Mouse (Mus musculus): ENCODE results near the gene Dnal1. TPM values are rescaled to one million over a fixed set of nuclear protein-coding genes. Genes with fewer than 3 reads are reported as not detected.
A peak's percentile ranks its signal among the peaks of the same experiment; 100 is the strongest.

Dnal1 gene
- polyA plus RNA-seq, 1 experiment: 0.44 TPM

DNA sequence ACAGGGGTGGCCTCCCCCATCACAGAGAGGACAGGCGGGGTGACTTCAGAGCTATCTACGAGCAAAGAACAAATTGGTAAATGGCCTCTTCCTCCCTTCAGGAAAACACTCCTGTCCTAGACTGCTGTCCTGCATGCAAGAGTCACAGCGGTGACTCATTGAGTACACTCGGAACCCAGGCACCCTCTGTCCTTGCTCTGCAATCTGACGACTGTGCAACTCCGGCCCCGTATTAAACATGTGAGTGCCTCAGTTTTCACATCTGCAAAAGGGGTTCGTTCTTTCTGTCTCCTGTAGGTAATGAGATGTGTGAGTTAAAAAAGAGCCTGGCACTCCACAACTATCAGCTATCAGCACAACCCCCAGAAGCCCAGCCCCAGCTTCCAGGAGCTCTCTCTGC lies 46.3 kb downstream of the Dnal1 start:
- Histone ChIP-seq H3K9me3 (no peaks in the 10 kb centered on the region), H3K36me3 (replicated peaks; ENCODE audit: low read length) (peaks cover 97% of the 10 kb centered on the region), H3K4me3 (replicated peaks) (no peak overlapping the region), H3K4me1 (peaks cover 59% of the 10 kb centered on the region), H3K27me3 (replicated peaks) (no peaks in the 10 kb centered on the region)
- TF ChIP-seq FLI1 (IDR thresholded peaks at IDR 0.05; ENCODE audit: low read length) (no peak), GATA1 (IDR thresholded peaks at IDR 0.05; ENCODE audit: borderline replicate concordance, low read length) (no peak)

GRCm38 (mm10) chr12:84161116-84161515 lies 47.0 kb downstream of the Dnal1 start:
- peaks cover 97% of the 10 kb centered on the region for H3K36me3 ChIP-seq (replicated peaks; ENCODE audit: low read length)
- TF ChIP-seq GATA1 (IDR thresholded peaks at IDR 0.05; ENCODE audit: borderline replicate concordance, low read length) (no peak), FLI1 (IDR thresholded peaks at IDR 0.05; ENCODE audit: low read length) (no peak)
- H3K9me3 ChIP-seq: no peaks in the 10 kb centered on the region
- peaks cover 65% of the 10 kb centered on the region for H3K4me1 ChIP-seq
- no peak overlapping the region for H3K4me3 ChIP-seq (replicated peaks)
- no peaks in the 10 kb centered on the region for H3K27me3 ChIP-seq (replicated peaks)

DNA sequence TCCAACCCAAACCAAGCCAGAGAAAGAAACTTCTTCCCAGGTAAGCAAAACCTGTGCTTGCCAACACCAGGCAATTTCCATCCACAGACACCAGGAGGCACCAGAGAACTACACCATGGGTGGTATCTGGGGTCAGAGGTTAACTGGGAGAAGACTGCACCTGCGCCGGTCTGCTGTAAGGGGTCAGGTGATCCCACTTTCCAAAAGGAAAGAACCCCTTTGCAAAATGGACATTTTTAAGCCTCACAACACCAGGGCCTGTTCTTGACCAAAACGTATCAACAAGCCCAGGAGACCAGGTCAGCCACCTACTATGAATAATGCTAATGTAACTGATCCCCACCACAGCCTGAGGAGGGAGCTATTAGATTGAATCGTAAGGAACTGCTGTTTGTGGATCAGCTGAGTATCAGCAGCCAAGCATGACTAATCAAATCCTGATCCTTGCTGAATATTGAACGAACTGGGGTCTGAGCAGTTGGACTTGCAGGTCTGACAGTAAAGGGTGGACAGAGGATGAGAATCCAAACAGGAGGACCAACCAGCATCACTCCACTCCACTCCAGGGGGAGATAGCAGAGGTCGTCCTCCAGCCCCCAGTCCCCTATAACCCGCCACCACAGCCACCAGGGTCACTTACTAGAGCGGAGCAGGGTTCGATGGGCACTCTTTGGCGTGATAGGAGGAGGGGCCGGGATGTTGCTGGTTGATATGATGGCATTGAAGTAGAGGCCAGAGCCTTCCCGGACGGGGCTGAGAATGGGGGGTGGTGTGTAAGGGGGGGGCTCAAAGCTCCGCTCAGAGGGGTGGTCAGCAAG lies 47.7 kb downstream of the Dnal1 start:
- Histone ChIP-seq H3K4me3 (replicated peaks) (peak overlapping the region; percentile 5), H3K27me3 (replicated peaks) (no peaks in the 10 kb centered on the region), H3K4me1 (peaks cover 72% of the 10 kb centered on the region), H3K36me3 (replicated peaks; ENCODE audit: low read length) (peaks cover 96% of the 10 kb centered on the region), H3K9me3 (no peaks in the 10 kb centered on the region)
- no peak for TF ChIP-seq FLI1 (IDR thresholded peaks at IDR 0.05; ENCODE audit: low read length)
- no peak for TF ChIP-seq GATA1 (IDR thresholded peaks at IDR 0.05; ENCODE audit: borderline replicate concordance, low read length)

GRCm38 (mm10) chr12:84163133-84163532 lies 49.0 kb downstream of the Dnal1 start:
- Histone ChIP-seq H3K27me3 (replicated peaks) (no peaks in the 10 kb centered on the region), H3K36me3 (replicated peaks; ENCODE audit: low read length) (peaks cover 94% of the 10 kb centered on the region), H3K4me3 (replicated peaks) (no peak overlapping the region), H3K9me3 (no peaks in the 10 kb centered on the region), H3K4me1 (peaks cover 78% of the 10 kb centered on the region)
- TF ChIP-seq FLI1 (IDR thresholded peaks at IDR 0.05; ENCODE audit: low read length) (no peak), GATA1 (IDR thresholded peaks at IDR 0.05; ENCODE audit: borderline replicate concordance, low read length) (no peak)

DNA sequence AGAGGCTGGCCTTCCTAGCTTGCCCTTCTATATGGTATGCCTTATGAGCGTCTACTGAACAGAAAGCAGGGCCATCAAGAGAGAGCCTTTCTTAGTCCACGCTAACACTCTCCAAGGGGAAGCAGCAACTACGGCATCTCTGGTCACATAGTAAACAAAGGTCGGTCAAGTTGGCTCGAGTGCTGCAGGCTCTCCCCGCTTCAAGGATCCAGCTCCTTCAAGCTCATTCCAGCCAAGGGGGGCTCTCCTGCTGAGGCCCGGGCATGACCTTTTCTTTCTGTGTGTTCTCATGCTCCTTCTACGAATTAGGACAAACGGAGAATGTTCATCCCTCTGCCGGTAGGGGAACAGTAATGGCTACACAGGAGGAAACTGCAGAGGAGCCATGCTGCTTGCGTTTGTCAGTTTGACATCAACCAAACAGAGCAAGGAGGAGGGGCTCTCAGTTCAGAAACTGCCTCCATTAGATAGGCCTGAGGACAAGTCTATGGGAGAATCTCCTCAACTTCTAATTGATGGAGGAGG lies 49.5 kb downstream of the Dnal1 start:
- Histone ChIP-seq H3K4me3 (replicated peaks) (no peak overlapping the region), H3K36me3 (replicated peaks; ENCODE audit: low read length) (peaks cover 94% of the 10 kb centered on the region), H3K27me3 (replicated peaks) (no peaks in the 10 kb centered on the region), H3K9me3 (no peaks in the 10 kb centered on the region), H3K4me1 (peaks cover 77% of the 10 kb centered on the region)
- no peak for TF ChIP-seq FLI1 (IDR thresholded peaks at IDR 0.05; ENCODE audit: low read length)
- TF ChIP-seq GATA1 (IDR thresholded peaks at IDR 0.05; ENCODE audit: borderline replicate concordance, low read length): no peak

DNA sequence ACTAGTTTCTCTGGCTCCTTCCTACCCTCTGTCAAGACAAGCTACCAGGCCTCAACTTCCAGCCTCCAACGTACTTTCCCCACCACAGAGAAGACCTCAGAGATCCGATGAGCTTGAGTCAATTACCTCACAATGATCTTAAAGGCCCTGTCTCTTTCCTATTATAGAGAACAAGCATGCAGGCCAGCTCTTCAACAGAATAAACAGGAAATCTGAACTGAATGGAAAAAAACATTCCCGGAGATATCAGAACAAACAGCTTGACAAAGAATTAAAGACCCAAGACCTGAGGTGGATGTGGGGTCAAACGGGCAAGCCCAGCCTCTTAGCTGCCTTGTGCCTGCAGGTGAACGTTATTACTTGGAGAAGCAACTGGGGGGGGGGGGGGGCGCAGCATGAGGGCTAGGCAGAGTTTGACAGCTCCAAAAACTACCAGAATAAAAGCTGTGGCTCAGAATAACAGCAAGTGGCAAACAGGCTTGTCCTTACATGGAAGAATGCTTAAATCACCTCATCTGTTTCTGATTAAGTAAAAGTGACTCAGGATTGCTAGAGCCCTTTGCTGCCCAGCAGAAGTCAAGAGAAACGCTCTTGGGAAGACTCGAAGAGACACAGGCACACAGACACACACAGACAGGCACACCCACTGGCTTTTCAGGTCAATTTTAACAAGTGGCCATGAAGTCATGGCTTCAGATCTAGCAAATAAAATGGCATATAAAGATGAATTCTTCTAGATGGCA lies 51.6 kb downstream of the Dnal1 start:
- H3K27me3 ChIP-seq (replicated peaks): no peaks in the 10 kb centered on the region
- peaks cover 87% of the 10 kb centered on the region for H3K4me1 ChIP-seq
- peaks cover 92% of the 10 kb centered on the region for H3K36me3 ChIP-seq (replicated peaks; ENCODE audit: low read length)
- TF ChIP-seq GATA1 (IDR thresholded peaks at IDR 0.05; ENCODE audit: borderline replicate concordance, low read length) (no peak), FLI1 (IDR thresholded peaks at IDR 0.05; ENCODE audit: low read length) (no peak)
- no peak overlapping the region for H3K4me3 ChIP-seq (replicated peaks)
- no peaks in the 10 kb centered on the region for H3K9me3 ChIP-seq

DNA sequence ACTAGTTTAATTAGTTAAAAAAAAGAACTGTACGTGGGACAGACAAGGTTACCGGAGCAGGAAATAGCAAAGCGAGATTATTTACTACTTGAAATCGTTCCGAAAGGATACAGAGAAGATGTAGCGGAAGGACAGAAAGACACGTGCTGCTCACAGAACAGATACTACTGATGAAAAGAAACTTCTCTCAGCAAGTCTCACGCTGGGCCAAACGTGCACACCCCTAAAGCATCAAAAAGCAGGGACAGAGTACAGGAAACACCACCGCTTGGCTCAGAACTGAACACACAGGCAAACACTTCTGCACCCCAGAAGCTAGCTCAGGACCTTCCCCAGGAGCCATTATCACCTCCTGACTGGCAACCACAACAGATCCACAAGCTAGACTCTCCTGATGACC lies 56.4 kb downstream of the Dnal1 start:
- H3K27me3 ChIP-seq (replicated peaks): no peaks in the 10 kb centered on the region
- H3K36me3 ChIP-seq (replicated peaks; ENCODE audit: low read length): peaks cover 87% of the 10 kb centered on the region
- no peak overlapping the region for H3K4me3 ChIP-seq (replicated peaks)
- peaks cover 90% of the 10 kb centered on the region for H3K4me1 ChIP-seq
- TF ChIP-seq GATA1 (IDR thresholded peaks at IDR 0.05; ENCODE audit: borderline replicate concordance, low read length): no peak
- no peaks in the 10 kb centered on the region for H3K9me3 ChIP-seq

GRCm38 (mm10) chr12:84172216-84172615 lies 58.0 kb downstream of the Dnal1 start:
- H3K27me3 ChIP-seq (replicated peaks): no peaks in the 10 kb centered on the region
- TF ChIP-seq GATA1 (IDR thresholded peaks at IDR 0.05; ENCODE audit: borderline replicate concordance, low read length): no peak
- TF ChIP-seq FLI1 (IDR thresholded peaks at IDR 0.05; ENCODE audit: low read length): no peak
- H3K4me1 ChIP-seq: peaks cover 88% of the 10 kb centered on the region
- H3K36me3 ChIP-seq (replicated peaks; ENCODE audit: low read length): peaks cover 72% of the 10 kb centered on the region
- H3K4me3 ChIP-seq (replicated peaks): no peak overlapping the region
- no peaks in the 10 kb centered on the region for H3K9me3 ChIP-seq

- peaks cover 90% of the 10 kb centered on the region for H3K4me1 ChIP-seq
- H3K9me3 ChIP-seq: no peaks in the 10 kb centered on the region
- TF ChIP-seq FLI1 (IDR thresholded peaks at IDR 0.05; ENCODE audit: low read length) (no peak), GATA1 (IDR thresholded peaks at IDR 0.05; ENCODE audit: borderline replicate concordance, low read length) (no peak)
- H3K27me3 ChIP-seq (replicated peaks): no peaks in the 10 kb centered on the region
- H3K36me3 ChIP-seq (replicated peaks; ENCODE audit: low read length): peaks cover 66% of the 10 kb centered on the region
- no peak overlapping the region for H3K4me3 ChIP-seq (replicated peaks)
Measured at GRCm38 (mm10) chr12:84172862-84173261, 58.7 kb downstream of the Dnal1 start.

Measured in megakaryocyte, embryonic 14.5 days (primary cell).